Mouse (Mus musculus): ENCODE measurements at regions not wholly inside any gene's neighbourhood (a gene's known extent, or its start where the extent isn't known, plus 50 kb on each side); places are given as distances from the start of the nearest gene placed in this dataset.

DNA sequence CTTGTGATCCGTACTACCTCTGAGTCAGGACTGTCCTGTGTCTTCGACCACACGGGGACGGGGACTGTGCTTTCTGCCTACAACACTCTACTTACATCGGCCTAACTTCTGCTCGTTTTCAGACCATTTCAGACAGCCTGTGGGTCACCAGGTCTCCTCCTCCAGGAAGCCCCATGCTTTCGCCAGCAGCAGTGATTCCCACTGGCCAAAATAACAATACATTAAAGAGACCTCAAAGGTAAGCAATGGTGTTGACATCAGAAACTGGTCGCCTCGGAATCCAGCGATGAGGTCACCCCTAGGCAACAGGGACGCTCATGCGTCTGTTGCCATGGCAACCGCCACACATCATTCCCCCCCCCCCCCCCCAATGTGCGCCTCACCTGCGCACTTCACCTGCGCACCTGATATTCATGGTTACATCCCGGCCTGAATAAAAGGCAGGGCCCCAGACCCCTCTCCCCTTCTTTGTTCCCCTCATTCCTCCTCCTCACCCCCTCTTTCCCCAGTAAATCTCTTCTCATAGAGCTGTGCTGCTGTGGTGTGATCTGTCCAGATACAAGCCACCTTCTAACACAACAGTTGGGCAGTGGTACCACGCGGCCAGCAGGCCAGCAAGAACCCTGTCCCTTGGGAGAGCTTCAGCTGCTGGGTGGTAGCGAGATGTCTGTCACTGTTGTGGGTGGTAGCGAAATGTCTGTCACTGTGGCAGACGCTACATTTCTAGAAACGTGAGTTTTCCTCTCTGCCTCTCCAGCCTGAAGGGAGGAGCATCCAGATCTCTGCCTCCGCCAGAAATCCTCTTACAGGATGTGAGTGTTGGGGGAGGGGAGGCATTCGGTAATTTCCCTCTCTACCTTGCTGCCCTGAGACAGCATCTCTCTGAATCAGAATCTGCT, 145.0 kb downstream of the Setd4 start:
- DNase-seq (ENCODE audit: low read depth, low spot score) = no peak

DNA sequence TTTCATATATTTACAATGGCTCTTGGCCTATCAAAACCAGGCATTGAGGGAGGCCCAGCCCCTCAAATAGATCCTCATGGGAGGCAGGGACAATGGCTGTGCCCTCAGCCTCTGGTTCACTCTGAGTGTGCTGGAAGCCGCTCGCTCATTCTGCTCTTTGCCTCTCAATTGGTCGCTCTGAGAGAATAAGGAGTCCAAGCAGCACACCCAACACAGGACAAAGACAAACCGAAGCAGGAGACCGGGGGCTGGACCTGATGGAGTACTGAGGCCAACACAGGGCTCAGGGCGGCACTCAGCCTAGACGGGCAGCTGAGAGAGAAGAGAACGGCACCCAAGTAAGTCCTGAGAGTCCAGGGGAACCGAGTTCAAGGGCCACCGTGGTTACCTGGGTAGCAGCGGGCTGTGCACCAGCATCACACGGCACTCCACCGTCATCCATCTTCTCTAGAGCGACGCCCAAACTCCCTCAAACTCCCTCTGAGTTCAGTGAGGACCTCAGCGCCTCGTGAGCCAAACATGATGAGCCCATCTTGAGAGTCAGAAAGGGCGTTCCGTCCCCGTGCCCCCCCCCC, 145.8 kb downstream of the Setd4 start:
- no peak for DNase-seq (ENCODE audit: low read depth, low spot score)

DNA sequence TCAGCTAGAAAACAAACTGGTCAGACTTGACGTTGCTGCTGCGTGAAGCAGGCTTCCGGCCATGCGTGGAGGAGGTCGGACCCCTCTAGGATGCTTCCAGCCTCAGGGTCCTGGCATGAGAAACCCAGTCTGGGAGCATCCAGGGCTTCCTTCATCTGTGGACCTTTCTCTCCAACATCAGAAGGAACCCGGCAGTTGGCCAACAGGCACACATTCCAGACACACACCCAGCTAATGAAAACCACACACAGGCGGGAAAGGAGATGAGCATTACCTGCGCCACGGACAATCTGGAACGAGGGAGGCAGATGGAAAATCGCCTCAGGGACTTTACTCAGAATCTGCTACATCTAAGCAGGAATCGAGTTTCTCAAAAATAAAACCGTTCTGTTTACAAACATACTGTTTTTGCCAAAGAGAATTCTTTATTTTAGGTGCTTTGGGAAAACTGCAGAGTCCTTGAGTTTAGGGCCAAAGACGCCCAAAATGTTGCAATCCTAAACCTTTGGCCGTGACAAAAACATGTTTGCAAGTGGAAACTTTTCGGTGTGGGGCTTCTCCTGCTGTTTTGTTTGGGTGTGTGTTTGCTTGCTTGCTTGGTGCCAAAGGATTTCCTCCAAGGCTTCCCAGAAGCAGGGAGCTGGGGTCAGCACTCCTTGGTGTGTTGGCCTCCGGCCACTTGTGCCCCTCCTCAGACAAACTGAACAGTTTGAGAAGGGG, 147.0 kb downstream of the Setd4 start:
- no peak for DNase-seq (ENCODE audit: low read depth, low spot score)

DNA sequence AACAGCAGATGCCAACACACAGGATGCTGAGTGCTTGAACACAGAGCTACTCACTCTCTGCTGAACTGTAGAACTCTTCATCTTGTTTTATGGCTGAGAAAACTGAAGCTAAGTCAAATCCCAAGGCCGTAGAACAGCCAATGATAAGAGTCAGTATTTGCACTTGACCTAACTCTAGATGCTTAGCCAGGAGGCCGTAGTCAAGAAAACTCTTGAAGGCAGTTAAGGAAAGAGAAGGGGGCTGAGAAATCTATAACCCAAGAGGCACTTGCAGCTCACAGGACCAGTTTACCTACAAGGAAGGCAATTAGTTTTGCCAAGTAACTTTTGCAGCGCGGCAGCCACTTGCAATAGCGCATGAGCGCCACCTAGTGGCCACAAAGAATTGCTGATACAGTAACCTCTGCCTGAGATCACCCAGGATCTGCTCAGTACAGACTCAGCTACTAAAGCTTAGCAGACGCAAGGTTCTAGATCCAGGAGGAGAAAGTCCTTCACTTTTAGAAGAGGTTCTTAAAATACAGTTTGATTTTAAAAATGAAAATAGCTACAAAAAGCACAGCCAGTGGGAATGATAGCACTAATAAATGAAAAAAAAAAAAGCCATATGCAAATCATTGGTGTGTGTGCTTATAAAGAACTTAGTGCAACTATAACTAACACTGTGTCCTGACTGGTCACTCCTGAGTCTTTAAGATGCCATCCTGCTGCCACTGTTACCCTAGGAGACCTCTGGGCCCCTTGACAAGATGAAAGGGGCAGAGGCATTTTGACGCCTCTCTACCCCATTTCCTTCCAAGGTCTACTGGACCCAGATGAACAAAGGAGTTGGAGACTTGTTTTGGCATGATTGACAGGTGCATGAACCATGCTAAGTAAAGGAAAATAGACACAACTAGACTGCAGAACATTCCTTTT, 149.5 kb downstream of the Setd4 start:
- peak; percentile 89 for DNase-seq (ENCODE audit: low read depth, low spot score)

DNA sequence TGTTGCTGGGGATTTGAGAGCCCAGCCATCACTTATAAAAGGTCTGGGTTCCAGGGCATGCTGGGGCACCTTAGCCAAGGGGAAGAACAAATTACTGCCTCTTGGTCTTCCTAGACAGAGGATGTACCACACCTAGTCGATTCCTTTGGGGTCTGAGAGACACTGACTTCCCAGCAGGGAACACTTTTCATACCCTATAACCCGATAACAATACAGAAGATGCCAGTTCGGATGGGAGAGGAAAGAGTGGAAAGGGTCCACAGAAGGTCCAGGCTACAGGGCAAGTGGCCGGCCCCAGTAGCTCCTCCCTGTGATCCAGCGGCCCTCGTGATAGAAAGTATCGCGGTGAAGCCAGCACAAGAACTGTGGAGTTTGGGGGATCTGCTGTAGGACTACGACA, 150.8 kb downstream of the Setd4 start:
- no peak for DNase-seq (ENCODE audit: low read depth, low spot score)

DNA sequence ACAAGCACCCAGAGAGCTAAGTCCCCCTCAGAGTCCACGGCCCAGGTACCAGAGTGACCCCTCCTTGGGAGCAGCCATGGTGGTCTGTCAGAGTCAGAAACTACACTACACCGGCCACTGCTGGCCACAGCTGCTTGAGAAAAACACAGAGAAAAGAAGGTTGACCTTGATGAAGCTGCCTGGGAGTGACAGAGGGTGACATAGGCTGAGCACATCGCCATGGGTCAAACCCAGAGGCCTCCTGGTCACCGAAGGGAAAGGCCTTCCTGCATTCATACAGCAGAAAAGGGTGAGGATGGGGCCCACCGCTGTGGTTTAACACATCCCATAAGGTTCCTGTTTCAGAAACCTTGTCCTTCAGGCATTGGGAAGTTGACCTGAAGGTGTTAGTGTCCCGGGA, 153.0 kb downstream of the Setd4 start:
- DNase-seq (ENCODE audit: low read depth, low spot score) = no peak

DNA sequence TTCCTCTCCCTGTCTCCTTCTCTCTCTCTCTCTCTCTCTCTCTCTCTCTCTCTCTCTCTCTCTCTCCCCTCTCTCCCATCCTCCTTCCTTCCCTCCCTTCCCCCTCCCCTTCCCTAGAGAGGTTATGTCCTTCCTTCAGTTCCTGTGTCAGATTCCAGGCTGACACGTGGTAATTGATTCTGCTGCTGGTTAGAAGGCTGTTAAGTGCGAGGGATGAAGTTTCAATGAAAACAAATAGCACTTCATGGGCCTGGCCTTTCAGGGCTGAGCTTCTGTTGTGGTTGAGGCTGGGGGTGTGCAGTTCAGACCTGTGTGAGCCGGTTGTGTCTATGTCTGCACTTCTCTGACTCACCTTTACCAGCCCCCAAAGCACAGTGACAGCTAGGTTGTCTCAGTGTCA, 153.9 kb downstream of the Setd4 start:
- peak; percentile 37 for DNase-seq (ENCODE audit: low read depth, low spot score)

DNA sequence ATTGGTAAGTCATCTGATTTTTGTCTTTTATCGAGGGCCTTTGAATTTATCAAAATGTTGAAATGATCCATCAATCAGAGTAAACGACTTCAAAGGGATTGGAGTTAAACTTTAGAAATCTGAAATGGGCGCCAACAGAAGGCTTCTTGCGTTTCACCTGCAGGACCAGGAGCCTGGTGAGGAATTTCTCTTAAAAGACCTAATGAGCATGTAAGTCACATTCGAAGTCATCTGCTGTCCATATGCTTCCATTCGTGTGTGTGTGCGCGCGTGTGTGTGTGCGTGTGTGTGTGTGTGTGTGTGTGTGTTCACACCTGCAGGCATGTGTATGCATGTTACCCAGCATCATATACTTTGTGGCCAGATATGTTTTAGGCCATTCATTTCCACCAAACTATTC, 155.7 kb downstream of the Setd4 start:
- DNase-seq (ENCODE audit: low read depth, low spot score) = no peak

DNA sequence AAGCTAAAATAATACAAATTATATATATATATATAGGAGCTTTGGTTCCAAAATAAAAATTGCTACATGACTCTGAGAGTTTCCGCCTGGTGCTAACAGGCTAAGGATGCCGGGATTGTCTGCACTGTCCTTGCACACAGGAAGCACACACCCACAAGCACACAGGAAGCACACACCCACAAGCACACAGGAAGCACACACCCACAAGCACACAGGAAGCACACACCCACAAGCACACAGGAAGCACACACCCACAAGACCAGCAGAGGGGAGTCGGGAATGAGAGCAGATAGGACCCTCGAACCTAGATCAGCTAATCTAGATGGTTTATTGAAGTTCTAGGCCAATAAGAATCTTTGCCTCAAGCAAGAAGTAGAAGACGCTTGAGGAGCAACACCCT, 156.9 kb downstream of the Setd4 start:
- DNase-seq (ENCODE audit: low read depth, low spot score) = no peak

DNA sequence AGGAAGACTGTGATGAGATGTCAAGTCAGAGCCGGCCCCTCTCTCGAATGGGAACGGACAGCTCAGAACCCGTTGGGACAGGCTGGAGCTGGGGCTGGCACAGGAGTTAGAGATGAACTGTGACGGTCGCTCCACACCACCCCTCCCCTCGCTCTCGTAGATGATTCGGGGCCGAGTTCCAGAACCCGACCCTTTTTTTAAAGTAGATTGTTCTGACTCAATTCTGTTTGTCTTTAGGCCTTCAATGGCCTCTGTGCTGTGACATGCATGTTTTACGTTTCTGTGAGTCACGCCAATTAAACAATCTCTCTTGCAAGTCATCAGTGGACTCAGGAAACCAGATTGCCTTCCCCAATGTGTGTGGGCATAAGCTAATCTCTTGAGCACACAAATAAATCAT, 157.7 kb downstream of the Setd4 start:
- DNase-seq (ENCODE audit: low read depth, low spot score) = no peak

DNA sequence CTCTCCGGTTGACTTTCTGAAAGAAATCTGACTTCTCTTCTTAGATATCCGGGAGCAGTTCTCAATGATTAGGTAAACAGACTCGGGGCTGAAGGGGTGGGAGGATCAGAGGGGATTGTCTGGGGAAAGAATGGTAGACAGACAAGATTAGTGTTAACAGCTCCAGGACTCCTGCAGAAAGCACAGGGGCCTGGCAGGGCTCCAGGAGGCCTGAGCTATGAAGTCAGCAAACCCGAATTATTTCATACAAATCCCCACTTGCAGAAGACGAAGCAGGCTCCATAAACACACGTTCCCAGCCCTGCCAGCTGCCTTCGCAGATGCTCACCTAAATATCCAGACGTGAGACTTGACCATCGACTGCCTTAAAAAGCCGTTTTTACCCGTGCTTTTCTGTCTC, 161.0 kb downstream of the Setd4 start:
- no peak for DNase-seq (ENCODE audit: low read depth, low spot score)

DNA sequence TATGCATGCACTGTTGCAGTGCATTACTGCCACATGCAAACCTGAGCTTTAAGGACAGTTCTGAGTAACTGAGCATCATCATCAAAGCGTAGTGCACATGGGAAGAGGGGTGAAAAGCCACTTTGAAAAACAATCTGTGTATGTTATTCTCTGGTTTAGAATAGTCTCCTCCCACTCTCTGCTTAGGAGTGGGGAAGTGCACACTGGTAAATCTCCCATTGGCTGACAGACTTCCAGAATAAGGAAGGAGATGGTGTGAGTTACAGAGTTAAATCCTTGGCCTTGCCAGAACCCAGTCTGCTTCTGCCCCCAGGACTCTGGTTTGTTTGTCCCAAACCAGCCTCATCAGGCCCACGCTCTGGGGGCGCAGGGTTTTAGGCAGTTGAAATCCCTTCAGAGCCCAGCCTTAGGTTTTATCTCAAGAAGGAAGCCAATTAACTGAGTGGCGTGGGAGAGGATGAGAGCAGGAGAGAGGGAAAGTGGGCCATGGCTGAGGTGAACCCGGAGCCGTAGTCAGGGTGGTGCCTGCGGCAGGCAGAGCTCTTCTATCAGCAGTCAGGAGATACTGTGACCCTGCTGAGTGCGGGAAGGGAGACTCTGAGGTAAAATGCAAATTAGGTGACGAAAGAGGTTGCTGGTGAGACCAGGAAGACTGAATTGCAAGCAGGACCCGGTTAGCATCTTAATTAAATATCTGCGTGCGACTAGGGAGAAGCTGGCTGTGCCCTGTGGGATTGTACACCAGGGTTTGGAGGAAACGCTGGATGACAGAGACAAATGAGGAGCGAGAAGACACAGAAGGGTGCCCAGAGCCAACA, 166.0 kb downstream of the Setd4 start:
- DNase-seq (ENCODE audit: low read depth, low spot score) = peak; percentile 65

DNA sequence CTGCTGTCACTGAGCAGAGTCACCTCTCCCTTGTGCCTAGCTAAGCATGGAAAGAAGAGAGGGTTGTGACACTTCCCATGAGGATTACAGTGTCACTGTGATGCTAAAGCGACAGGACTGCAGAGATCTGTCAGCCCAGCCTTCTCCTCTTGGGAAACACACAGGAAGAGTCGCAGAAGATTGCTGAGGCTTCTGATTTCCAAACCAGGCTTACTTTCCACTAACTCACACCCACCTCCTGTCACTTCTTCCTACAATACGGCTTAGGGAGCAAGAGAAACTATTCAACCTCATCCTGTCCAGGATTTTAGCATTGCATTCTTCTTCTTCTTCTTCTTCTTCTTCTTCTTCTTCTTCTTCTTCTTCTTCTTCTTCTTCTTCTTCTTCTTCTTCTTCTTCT, 167.1 kb downstream of the Setd4 start:
- no peak for DNase-seq (ENCODE audit: low read depth, low spot score)

DNA sequence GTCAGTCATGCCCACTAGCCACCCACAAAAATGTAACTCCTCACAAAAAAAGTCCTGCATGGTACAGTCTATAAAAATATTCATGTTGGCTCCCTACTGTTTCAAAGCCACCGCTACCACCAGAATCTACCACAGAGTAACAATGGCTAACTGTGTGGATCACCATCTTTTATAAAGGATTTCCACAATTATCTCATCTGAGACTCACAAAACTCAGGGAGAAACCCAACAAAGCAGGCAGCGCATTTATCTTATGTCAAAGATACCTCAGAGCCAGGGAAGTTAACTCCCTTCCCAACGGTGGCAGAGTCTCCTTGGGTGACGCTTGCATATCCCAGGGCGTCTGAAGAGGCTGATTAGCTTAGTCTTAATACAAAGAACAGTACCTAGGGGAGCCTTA, 172.5 kb downstream of the Setd4 start:
- no peak for DNase-seq (ENCODE audit: low read depth, low spot score)

DNA sequence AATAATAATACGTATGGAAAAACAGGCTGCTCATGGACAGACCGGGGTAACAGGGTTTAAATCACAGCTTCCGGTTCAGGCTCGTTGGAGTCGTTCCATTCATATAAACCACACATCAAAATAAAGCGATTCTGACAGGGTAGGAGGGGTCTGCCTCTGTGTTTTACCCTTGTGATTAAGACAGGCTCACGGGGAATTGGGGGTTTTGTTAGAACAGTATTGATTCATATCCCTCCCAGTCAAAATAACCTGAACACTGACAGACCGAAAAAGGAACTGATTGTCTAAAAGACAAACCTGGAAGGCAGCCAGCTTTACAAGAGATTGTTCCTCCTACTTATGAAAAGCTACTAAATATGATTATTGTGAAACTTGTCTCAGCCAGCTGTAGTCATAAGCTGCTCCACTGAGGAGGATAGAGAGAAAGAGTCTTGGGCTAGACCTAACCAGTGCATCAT, 174.5 kb downstream of the Setd4 start:
- no peak for DNase-seq (ENCODE audit: low read depth, low spot score)

DNA sequence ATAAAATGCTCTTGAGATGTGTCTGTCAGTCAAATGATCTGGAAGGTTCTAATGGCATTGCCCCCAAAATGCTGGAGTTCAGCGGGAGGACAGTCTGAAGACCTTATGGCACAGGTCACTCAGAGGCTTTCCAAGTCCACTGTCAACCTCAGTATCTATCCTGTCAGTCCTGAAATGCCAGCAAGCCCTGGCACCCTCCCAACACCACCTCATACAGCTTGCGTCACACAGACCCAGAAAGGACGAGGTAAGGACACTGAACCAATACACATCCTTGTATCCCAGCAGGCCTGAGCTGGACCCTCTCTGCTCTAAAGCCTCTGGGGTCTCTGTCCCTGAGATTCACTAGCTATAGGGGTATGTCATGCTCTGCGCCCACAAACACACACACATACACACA, 176.6 kb downstream of the Setd4 start:
- DNase-seq (ENCODE audit: low read depth, low spot score) = no peak

DNA sequence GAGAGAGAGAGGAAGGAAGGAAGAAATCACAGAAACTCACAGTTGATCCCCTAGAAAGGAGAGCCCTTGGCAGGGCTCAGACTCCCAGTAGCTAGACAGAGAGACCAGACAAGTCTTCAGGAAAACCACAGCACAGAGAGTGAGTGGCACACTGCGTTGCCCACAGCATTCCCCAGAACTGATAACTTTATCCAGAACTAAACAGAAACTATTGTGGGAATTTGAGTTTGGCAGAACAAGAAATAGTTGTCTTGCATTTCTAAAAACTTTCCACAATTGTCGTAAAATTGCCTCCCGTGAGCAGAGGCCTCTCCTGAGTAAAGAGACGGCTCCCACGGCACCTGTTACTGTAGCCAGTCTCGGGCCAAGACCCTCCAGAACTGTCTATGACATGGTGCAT, 178.1 kb downstream of the Setd4 start:
- DNase-seq (ENCODE audit: low read depth, low spot score) = no peak

DNA sequence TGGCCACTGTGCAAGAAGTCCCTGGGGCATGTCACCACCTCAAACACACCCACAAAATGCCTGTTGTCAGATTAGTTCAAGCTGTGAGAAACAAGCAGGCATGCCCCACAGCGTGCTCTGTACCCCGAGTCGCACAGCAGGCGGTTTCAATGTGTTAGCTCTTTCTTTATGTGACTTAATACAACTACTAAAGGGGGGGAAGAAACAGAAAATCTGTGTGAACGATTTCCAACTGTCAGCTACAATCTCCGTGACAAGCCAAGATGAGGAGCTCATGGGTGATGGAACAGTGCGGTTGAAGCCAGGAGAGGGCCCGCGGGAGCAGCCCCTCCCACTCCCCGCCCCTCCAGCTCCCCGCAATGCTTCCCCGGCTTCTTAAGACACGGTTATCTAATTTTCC, 180.7 kb downstream of the Setd4 start:
- DNase-seq (ENCODE audit: low read depth, low spot score) = peak; percentile 29

DNA sequence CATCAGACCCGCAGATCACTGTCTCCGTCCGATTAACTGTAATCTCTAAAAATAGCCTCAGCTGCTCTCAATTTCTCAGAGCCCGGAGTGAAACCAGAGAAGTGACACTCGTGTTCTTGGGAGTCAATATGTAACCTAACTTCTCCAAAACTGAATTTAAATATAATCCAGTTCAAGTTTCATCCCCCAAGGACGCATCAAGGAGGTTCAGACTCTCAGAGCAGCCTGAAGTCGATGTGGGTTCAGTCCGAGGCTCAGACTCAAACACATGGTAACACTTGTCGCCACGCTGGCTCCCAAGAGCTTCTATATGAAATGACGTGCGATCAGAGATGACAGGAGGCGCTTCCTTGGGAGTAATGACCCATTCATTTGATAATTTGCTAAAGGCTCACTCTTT, 181.6 kb downstream of the Setd4 start:
- no peak for DNase-seq (ENCODE audit: low read depth, low spot score)

DNA sequence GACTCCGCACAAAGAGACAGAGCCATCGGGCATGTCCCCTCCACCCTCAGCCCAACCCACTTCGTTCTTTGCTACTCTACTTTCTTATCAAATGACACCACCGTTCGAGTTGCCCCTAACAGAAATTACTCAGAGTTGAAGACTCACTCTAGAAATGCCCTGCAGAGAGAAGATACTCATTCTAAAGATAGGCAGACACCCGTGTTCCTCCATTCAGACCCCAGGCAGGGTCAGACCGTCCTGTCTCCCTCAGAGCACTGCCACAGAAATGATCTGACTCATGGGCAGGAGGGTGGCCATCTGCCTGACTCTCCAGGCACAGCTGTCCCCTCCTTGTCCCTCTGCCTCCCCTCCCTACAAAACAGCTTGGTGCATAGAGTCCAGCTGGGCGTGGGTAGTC, 185.6 kb downstream of the Setd4 start:
- no peak for DNase-seq (ENCODE audit: low read depth, low spot score)

DNA sequence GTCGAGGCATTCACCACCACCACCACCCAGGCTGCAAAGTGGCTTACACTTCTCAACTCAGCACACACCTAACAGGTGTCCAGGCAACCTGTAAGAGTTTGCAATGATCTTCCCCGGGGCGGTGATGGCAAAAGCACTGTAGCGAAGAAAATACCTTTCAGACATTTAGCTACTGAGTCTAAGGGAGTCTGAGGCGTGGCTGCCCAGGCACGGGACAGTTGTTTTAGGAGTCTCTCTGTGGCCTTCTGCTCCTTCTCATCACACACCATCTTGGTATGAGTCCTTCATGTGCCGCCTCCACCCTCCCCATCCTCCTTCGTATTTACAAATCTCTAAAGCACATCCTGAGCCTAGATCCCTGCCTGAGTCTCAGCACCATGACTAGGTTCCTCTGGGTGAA, 186.0 kb downstream of the Setd4 start:
- no peak for DNase-seq (ENCODE audit: low read depth, low spot score)

Data from ZHBTc4 (cell line).